Mouse (Mus musculus): ENCODE results near the gene Tnfsf4.

Gene Tnfsf4

DNA sequence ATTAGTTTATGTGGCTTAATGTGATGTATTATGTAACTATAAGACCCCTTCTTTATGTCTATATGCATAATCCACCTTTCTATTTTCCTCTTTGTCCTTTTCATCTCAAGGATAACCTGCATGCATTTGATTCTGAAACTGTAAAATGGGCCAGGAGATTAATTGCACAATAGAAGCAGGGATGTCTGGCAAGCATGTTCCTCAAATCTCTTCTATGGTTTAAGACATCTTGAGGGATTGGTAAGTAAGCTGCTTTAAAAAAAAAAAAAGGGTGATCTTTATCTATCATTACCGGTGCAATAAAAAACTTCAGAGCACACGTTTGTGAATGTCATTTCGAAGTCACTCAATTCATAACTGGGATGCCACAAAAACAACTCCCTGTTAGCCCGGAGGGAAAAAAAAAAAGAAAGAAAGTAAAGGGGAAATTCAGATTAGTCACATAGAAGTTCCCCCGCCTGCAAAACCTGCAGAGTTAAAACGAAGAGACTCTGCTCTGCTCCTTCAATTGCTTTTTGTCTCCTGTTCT lies at the start of gene Tnfsf4:
TSS of gene Tnfsf4 (plus strand) at position 479 of the 529 bp plus-strand sequence.
- in situ Hi-C loops (cut with MseI, MboI): loop anchor here in 1 of 2 experiments (10.0 kb wide), 1 partner anchor 290 kb away; no protein-coding TSS in a partner anchor

DNA sequence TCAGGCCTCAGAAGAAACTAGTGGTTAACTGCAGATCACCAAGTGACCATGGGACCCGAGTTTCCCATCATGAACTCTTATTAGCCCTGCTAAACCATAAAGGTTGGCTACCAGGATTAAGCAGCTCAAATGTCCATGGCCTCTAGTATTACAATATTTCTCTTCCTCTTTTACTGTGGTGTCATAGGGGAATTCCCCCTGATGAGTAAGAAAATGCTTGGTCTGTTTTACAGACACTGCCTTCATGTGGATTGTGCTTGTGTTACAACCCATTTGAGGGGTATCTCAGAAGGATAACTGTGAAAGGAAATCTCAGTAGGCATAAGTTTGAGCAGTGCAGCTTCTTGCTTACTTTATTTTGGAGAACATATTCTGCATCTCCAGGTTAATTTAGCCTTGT lies 44.2 kb upstream of the Tnfsf4 start:
- in situ Hi-C loops (cut with MseI, MboI): no loop called here

DNA sequence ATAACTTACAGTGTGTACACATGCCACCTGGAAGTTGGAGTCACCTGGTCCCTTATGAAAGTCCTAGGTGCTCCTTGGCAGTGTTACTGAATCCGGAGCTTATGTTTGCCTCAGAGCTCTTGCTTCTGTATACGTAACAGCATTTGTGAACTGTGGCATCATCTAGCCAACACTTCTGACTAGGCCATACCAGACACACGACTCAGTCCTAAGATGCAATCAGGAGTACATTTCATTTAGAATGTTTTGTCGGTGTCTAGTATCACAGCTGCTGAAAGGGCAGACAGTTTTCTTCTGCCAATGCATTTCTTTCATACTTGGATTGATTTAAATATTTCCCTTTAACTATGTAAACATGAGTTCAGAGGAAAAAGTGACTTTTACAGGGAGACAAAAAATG lies 30.2 kb upstream of the Tnfsf4 start:
- in situ Hi-C loops (cut with MseI, MboI): no loop called here

DNA sequence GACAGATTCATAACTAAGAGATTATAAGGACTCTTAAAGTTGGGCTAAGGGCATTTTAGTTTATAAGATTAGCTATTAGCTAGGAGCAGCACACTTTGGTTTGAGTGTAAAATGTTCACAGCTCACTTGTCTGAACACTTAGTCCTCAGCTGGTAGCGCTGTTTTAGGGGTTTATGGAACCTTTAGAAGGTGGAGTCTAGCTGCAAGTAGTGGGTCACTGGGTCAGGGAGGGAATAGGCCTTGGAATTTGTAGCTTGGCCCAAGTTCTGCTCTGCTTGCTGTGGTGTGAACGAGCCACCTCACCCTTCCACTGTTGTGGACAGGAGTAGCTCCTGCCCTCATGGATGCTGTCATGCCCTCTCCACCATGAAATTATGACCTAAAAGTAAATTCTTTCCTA lies 23.3 kb upstream of the Tnfsf4 start:
- in situ Hi-C loops (cut with MseI, MboI): no loop called here

DNA sequence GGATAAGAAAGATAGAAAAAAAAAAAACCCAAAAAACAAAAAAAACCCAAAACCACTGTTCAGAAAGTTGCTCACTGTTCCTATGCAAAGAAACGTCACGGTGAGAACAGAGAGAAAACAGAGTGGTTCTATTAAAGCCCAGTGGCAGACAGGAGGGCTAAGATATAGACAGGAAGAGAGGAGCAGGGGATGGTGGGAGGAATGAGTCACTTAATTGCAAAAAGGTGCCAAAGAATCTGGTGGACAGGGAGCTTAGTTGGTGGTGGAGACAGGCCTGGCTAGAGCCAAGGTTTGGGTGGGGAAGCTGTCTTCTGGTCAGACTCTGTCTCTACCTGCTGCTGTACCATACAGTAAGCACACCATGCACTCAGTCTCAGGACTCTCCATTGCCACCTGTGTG lies 19.3 kb upstream of the Tnfsf4 start:
- in situ Hi-C loops (cut with MseI, MboI): no loop called here

DNA sequence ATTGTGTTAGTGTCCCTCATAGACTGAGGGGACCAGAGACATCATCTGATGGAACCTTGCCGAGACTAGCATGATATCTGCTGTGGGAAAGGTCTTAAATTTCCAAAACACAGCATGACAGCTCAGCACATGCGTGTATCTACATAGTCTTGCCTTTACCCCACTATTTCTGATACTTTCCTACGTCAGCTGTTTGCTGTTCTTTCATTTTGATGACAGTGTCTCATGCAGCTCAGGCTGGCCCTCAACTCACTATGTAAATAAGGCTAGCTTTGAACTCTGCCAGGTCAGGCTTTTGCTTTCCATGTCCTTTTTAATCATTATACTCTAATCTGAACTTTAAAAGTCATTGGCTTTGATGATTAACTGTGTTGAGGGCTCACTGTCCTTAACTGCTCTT lies 16.6 kb upstream of the Tnfsf4 start:
- in situ Hi-C loops (cut with MseI, MboI): no loop called here

DNA sequence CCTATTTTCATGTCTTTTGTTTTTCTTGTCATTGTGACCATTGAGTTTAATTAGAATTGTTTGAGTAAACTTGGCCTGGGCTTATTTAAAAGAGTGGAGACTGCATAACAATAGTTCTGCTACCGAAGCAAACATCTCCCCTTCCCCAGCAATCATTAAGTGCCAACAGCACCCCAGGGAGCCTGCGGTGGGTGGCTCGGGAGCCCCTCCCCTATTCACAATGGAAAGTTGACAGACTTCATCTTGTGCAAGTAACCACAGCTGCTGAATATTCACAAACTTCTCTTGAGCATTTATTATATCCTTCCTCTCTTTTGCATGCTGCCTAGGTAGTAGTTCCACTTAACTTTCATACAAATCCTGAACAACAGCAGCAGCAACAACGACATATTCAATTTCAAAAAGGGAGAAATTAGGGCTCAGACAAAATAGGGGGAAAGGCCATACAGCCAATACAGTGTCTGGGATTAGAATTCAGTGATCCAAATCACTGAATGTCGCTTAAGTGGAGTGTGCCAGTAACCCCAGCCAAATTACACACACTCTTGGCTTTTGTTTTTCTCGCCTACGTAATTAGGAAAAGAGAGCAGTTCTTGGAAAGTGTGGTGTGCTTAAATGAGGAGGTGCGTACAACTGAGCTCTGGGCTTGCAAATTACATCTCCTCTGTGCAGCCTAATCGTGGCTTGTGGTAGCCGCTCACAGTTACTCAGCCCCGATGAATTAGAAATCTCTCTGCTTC lies 15.4 kb upstream of the Tnfsf4 start:
- in situ Hi-C loops (cut with MseI, MboI): no loop called here

DNA sequence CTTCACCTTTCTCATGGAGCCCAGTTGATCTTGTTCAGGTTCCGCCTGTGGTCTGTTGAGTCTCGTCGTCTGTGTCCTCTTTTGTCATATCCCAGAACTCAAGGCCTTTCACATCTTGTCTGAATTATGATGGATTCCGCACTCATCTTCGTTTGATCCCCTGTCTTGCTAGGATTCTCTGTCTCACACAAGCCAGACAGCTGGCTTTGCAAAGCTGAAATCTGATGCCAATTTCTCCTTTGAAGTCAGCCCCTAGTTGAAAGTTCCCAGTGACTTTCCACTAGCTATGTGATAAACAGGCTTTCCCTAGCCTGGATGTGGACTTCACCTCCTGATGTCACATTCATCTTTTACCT lies 14.8 kb upstream of the Tnfsf4 start:
- in situ Hi-C loops (cut with MseI, MboI): no loop called here

DNA sequence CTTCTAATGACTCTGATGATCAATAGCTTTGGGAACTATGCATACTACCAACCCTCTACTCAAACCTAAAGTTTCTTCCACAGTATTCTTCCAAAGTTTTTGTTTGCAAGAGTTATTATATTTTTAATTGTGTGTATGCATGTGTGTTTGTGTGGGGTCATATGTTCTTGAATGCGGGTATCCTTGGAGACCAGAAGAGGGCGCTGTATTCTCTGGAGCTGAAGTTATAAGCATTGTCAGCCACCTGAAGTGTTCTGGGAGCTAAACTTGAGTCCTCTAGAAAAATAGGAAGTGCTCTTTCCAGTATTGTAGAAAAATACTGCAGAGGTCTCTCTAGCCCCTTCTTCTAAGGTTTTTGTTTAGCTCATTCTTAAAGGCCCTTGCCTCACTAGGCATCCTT lies 5.1 kb upstream of the Tnfsf4 start:
- in situ Hi-C loops (cut with MseI, MboI): loop anchor here in 1 of 2 experiments (10.0 kb wide), 1 partner anchor 295 kb away; no protein-coding TSS in a partner anchor

DNA sequence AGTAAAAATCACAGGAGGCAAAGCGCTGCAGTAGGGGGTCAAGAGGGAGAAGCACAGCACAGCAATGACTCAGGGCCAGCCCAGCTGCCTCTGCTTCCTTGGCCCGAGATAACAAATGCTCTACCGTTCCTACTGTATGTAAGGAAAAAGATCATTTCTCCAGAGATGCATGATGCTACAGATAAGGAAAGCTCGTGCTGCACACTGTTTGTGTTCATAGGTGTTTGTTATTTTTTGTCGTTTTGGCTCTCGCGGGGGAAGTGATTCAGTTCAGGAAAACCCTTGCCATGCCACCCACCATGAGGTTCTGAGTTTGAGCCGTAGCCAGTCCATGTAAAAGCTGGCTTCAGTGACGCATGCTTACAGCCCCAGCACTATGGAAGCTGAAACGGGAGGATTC lies 2.3 kb upstream of the Tnfsf4 start:
- in situ Hi-C loops (cut with MseI, MboI): loop anchor here in 1 of 2 experiments (10.0 kb wide), 1 partner anchor 292 kb away; no protein-coding TSS in a partner anchor

DNA sequence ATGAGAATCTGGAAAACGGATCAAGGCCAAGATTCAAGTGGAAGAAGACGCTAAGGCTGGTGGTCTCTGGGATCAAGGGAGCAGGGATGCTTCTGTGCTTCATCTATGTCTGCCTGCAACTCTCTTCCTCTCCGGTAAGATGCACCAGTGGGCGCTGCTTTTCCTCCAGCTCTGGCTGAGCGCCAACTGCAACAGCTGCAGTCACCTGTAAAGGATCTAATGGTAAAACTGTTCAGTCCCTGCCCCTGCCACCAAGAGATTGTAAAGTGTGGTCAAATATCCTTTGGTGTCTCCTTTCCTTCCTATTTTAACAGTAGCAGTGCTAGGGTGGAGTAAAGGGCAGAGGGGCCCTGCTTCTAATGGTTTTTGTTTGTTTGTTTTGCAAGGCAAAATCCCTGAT lies 401 bp downstream of the Tnfsf4 start:
- in situ Hi-C loops (cut with MseI, MboI): loop anchor here in 1 of 2 experiments (10.0 kb wide), 1 partner anchor 289 kb away; no protein-coding TSS in a partner anchor

DNA sequence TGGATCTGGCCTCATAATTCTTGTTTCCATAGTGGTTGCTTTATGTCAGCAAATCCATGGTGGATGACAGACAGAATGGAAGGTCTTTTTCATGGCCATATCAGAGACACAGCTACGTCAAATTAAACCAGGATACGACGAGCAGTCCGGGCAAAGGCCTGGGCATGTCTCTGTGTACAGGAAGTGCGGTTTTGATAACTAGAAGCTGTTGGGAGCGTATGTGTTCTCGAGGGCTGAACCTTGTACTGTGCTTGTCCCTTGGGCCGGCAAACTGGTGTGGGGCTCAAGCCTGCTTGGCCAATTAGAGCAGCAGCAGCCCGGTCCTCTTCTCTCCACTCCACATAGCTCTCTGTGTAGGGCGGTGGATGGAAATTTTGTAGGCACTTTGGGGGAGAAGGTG lies 1.1 kb downstream of the Tnfsf4 start:
- in situ Hi-C loops (cut with MseI, MboI): loop anchor here in 1 of 2 experiments (10.0 kb wide), 1 partner anchor 288 kb away; no protein-coding TSS in a partner anchor

DNA sequence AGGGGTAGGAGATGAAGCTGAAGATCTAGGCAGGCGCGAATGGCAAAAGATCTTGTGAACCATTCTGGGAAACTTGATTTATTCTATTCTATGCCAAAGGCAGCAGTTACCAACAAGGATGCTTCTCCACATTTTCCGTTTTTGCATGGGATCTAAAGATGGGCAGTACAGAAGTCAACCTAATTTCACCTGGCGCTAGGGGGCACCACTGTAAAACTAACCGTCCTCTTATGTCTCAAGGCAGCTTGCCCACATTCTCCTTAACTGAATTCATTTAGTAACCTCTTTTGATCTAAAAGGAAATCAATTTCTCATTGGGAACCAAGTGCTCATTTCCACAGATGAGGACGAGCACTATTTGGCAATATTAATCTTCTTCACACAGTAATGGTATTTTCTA lies 4.9 kb downstream of the Tnfsf4 start:
- in situ Hi-C loops (cut with MseI, MboI): loop anchor here in 1 of 2 experiments (5.0 kb wide), 1 partner anchor 287 kb away; no protein-coding TSS in a partner anchor

DNA sequence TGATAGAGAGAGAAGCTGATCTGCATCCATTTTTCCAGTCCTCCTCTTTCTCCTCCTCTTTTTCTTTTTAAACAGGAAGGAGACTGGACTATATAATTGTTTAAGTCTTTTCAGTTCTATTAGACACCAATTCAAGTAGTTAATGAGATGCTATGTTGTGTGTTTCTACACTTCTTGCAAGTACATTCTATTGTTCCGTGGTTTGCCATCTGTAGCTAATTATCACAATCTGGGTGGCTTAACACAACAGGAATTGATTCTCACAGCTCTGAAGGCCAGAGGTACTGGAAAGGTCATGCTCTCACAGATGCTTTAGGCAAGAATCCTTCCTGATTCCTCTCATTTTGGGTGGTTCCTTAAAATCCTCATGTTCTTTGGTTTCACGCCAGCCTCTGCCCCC lies 7.9 kb downstream of the Tnfsf4 start:
- in situ Hi-C loops (cut with MseI, MboI): loop anchor here in 1 of 2 experiments (5.0 kb wide), 1 partner anchor 284 kb away; no protein-coding TSS in a partner anchor

DNA sequence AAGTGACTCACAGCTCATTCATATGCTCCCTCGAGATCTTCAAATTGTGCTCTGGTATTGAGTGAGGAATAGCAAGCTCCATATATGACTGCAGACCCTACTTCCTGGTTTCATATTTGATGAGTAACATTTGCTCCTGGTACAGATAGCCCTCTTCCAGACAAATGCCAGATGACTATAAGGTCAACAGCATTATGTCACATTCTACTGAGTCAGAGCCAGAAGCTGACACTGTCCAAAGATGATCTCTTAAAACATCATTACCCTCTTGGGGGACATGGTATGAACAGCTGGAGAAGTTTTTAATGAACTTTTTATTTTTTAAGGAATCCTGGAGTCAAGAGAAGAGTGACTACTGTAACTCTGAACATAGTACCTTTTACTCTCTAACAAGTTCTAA lies 11.3 kb downstream of the Tnfsf4 start:
- in situ Hi-C loops (cut with MseI, MboI): no loop called here

DNA sequence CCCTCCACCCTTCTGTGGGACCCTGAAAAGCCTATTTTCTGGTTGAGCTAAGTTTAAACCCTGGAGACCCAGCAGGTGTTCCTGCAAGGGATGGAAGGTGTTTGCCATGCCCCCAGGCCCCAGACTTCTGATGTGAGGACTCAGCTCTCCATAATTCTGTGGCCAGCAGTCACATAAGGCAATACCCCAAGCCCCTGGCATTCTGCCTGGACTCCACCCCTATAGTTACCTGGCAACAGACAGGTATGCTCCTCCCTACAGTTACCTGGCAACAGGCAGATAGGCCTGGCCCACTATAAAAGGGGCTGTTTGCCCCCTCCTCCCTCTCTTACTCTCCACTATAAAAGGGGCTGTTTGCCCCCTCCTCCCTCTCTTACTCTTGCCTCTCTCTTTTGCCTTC lies 24.7 kb downstream of the Tnfsf4 start:
- in situ Hi-C loops (cut with MseI, MboI): no loop called here

DNA sequence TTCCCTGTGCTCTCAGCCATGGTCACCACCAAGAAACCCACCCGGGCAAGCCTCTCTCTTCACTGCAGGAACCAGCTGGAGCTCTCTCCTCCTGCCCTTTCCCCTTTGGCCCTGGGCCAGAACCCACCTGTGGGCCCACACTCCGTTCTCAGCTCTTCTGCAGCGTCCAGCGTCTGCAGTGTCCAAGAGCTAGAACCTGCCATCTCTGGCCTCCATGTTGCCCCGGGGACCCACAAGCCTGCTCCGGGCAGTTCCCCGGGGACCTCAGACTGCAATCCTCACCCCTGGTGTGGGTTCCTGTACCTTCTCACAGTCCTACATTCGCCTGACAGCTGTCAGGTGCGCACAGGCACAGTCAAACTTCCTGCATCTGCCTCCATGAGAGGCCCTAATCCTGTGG lies 25.4 kb downstream of the Tnfsf4 start:
- in situ Hi-C loops (cut with MseI, MboI): no loop called here

DNA sequence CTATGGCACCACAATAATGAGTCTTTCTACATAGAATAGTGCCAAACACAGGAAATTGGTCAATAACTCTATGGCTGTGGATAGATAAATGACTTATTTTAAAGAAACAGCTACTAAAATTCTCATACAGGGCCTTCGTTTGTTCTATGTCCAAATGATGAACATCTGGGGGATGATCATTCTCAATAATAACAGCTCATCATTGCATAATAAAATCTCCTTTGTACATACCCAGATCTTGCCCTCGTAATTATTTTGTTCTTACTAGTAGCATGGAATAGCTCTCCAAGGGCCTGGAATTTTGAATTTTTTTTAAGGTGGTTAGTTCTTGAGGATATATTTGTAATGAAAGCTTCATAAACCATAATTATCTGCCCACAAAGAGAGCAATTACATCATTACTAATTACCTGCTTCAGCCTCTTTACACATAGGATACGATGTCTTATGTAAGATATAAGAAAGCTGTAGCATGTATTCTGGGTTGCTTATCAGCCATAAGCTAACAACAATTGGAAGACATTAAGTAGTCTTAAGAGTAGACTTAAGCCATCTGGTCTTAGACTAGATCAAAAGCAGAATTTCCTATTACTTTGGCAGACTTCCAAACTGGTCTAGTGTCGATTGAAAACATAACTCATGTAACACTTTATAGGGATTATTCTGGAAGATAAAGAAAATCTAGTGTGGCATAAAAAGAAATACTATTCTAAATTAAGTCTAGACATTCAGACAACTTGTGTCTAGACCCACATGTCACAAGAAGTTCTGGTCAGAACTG lies 31.3 kb downstream of the Tnfsf4 start:
- in situ Hi-C loops (cut with MseI, MboI): no loop called here

DNA sequence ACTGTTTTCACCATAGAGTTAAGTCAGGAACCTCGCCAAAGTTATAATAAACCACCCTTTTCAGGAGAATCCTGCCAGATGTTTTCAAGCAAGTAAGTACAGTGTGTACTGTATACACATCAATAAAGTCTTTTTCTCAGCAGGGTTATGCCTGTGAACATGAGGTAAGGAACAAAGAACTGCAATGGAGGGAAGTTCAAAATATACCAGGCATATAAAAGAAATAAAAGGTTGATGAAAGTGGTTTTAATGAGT lies 31.8 kb downstream of the Tnfsf4 start:
- in situ Hi-C loops (cut with MseI, MboI): no loop called here

DNA sequence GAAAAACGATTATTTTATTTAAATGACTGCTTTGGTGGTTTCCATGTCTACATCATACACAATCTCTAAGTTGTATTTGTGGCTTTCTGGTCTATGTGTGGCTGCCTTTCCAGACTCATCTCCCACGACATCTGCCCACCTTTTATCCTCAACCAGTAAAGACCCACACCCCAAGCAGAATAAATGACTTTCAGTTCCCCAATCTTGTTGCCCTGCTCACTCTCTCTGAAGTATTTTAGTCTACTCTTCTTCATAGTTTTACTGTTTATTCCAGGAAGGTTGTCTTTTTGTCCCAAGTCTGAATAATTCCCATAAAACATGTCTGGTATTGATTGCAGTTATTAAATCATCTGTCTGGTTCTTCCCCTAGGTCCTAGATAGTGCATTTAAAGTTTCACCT lies 40.6 kb downstream of the Tnfsf4 start:
- in situ Hi-C loops (cut with MseI, MboI): no loop called here

DNA sequence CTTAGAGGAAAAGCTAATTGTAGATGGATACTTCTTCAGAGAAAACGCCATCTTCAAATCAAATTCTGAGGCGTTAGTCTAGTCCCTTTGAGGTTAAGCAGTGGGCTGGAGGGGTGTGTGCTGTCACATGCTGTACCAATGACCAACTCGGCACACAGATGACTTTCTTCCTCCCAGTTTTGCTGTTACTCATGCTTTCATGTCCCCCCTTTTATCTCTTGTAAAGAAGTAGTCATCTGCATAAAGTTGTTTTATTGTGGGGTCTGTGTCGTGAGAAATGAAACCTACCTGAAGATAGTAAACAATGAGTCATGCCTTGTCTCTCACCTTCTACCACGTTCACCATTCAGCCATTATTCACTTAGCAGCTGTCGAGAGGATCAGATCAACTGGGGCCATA lies 41.3 kb downstream of the Tnfsf4 start:
- in situ Hi-C loops (cut with MseI, MboI): no loop called here

DNA sequence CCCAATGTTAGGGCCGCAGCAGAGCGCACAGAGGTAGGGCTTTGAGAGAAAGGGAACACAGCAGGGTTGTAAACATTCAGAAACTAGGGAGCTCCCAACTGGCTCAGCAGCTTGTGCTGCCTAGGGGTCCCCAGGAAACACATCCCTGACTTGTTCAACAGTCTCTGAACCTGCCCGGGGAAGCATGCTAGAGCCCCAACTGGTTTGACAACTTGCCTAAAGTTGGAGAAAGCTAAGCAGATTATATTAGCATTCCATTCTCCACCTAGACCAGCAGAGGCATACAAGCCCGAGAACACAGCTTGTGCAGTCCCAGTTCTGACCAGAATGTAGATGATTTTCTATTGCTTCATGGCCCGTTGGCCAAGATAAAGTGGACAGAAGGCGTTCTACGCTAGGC lies 49.6 kb downstream of the Tnfsf4 start:
- in situ Hi-C loops (cut with MseI, MboI): no loop called here
